Mouse (Mus musculus) lung, postnatal 25 days (tissue): ENCODE measurements around the gene Iqsec2.

Source experiments
- DNase-seq: peaks from one replicate; pipeline ENCODE4 v3.0.0; 2022; ENCODE audit warnings: low spot score

Iqsec2 gene

DNA sequence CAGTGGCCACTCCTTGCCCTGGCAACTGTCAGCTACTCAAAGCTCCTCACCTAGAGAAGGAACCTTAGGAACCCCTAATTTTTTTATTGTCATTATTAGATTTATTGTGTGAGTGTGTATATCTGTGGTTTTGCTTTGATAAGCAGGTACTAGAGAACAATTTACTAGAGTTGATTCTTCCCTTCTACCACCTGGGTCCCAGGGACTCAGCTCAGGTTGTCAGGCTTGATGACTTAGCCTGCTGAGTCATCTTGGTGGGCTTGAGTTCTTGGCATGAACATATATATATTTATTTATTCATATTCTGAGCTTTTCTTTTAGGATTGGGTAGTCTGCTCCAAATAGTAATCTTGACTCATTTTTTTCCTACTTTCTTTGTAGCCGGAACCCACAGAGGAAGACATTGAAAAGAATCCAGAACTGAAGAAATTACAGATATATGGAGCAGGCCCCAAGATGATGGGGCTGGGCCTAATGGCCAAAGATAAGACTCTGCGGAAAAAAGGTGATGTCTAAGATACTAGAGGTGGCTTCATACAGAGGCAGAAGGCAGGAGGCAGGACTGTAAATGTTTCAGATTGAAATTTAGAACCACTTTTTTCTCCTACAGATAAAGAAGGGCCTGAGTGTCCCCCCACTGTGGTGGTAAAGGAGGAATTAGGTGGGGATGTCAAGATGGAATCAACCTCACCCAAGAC lies 100.6 kb downstream of the Iqsec2 start:
- no peak for DNase-seq

- DNase-seq: no peak
Measured at GRCm38 (mm10) chrX:152271189-152271588, 127.1 kb downstream of the Iqsec2 start.
